Mouse (Mus musculus): Measurements from ENCODE around the gene Rbm38. TPM values are rescaled to one million over a fixed set of nuclear protein-coding genes. Genes with fewer than 3 reads are reported as not detected.

The Rbm38 gene
- total RNA-seq, 2 experiments from 2014 or later: 132 to 175 TPM

Other genes starting within 250 kb of the Rbm38 start
- 1 to 10 TPM in 1 of 2 experiments, under 1 TPM in 1; 0.86 to 1.8 TPM for gene Bmp7, start 80.2 kb upstream of the Rbm38 start, total RNA-seq (2021)
- gene Spo11, start 42.8 kb upstream of the Rbm38 start, total RNA-seq (2021): under 1 TPM in 1 of 2 experiments, not detected in 1; 0.11 TPM
- gene Rae1, start 20.4 kb upstream of the Rbm38 start, total RNA-seq (2021): 10 to 100 TPM; 20.0 to 23.6 TPM
- gene Ctcfl, start 99.0 kb downstream of the Rbm38 start, total RNA-seq (2021): not detected
- 1 to 10 TPM in 1 of 2 experiments, under 1 TPM in 1; 0.82 to 3.2 TPM for gene Pck1, start 132.6 kb downstream of the Rbm38 start, total RNA-seq (2021)
- gene Zbp1, start 198.4 kb downstream of the Rbm38 start, total RNA-seq (2021): not detected

All from gastrocnemius, postnatal 14 days (tissue).